Mouse (Mus musculus) brain, adult 2 months (tissue): ENCODE results near the gene Slc39a1.

ENCODE experiments used
- DNase-seq: peaks from one replicate; pipeline ENCODE4 v3.0.0; 2011; ENCODE audit warnings: low read depth, low spot score

Slc39a1 gene

DNA sequence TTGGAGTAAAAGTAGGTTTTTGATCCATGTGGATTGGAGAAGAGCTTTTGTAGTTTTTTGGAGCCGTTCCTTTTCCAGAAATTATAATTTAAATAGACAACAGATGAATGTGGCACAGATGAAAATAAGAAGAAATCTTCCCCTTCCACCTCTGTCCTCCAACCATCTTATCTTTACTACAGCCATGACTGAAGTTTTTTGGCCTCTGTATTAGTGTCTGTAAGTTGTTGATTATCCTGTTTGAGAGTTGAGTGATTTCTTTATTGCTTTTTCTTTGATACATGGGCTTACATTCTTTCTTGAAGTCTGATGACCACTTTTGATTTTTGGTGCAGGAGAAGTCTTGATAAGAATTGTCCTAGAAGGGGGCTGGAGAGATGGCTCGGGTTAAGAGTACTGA lies 46.7 kb downstream of the Slc39a1 start:
- DNase-seq: no peak
